8 mouse cellular contexts compared by ENCODE assay signal in genomic region chr11:75140431-75140830, GRCm38 (mm10). TPM values are rescaled to one million over a fixed set of nuclear protein-coding genes. Genes with fewer than 3 reads are reported as not detected.
A peak's percentile ranks its signal among the peaks of the same experiment; 100 is the strongest.
DNase-seq lines count a peak whose midpoint lies in the region; ATAC-seq and TF ChIP-seq lines count a peak whose summit lies in the region.

No protein-coding gene starts in this region.

- no peaks in the 10 kb centered on the region for H3K27me3 ChIP-seq in kidney, embryonic 15.5 days
- H3K27me3 ChIP-seq in embryonic facial prominence, embryonic 15.5 days: no peaks in the 10 kb centered on the region
- H3K27me3 ChIP-seq in hindbrain, postnatal 0 days (ENCODE audit: insufficient read depth, low read length): no peaks in the 10 kb centered on the region
- H3K27me3 ChIP-seq in cerebellum, adult 2 months (ENCODE audit: control insufficient read depth, insufficient read depth, low read length): no peaks in the 10 kb centered on the region

- no peak for ATAC-seq in kidney, embryonic 15.5 days (replicated peaks; ENCODE audit: low FRiP score)
- no peak for ATAC-seq in embryonic facial prominence, embryonic 15.5 days (ENCODE audit: insufficient number of reproducible peaks, low FRiP score, low TSS enrichment, low read depth)
- no peak for ATAC-seq in hindbrain, postnatal 0 days

- TF ChIP-seq CTCF in hindbrain, postnatal 0 days (IDR thresholded peaks at IDR 0.05; ENCODE audit: low read depth): no peak
- TF ChIP-seq CTCF in cerebellum, adult 2 months (IDR thresholded peaks at IDR 0.05; ENCODE audit: borderline replicate concordance, insufficient read depth, low read depth, low read length): no peak

- TF ChIP-seq POLR2A in cerebellum, adult 2 months (IDR thresholded peaks at IDR 0.05; ENCODE audit: borderline replicate concordance, insufficient read depth, low read length): no peak

- DNase-seq in kidney, adult 18-20 months: no peak
- no peak for DNase-seq in hindbrain, postnatal 0 days (ENCODE audit: low spot score)
- peak; percentile 56 for DNase-seq in lung, postnatal 36 days
- DNase-seq in left cerebral cortex, postnatal 4 days: no peak
- no peak for DNase-seq in cerebellum, adult 2 months
- no peak for DNase-seq in right cerebral cortex, postnatal 36 days (ENCODE audit: low spot score in 2 of 2)

- H3K4me2 ChIP-seq in kidney, embryonic 15.5 days: no peak overlapping the region
- no peak overlapping the region for H3K4me2 ChIP-seq in embryonic facial prominence, embryonic 15.5 days (replicated peaks)
- H3K4me2 ChIP-seq in hindbrain, postnatal 0 days (ENCODE audit: low read depth, low read length): no peak overlapping the region

- intact Hi-C loops in left cerebral cortex, postnatal 4 days (cut with DNase I): no loop called here

- no peak overlapping the region for H3K9ac ChIP-seq in kidney, embryonic 15.5 days
- no peak overlapping the region for H3K9ac ChIP-seq in embryonic facial prominence, embryonic 15.5 days
- no peak overlapping the region for H3K9ac ChIP-seq in hindbrain, postnatal 0 days (replicated peaks; ENCODE audit: low read length)

- WGBS in kidney, embryonic 15.5 days: 40% methylated on average over 5 of the region's 5 CpGs
- 52% methylated on average over 5 of the region's 5 CpGs for WGBS in embryonic facial prominence, embryonic 15.5 days
- WGBS in hindbrain, postnatal 0 days: 82% methylated on average over 5 of the region's 5 CpGs
- 79% methylated on average over 5 of the region's 5 CpGs for WGBS in cerebellum, adult 2 months

- peak overlapping the region; percentile 92 for H3K27ac ChIP-seq in kidney, embryonic 15.5 days
- peak overlapping the region; percentile 86 for H3K27ac ChIP-seq in embryonic facial prominence, embryonic 15.5 days (replicated peaks)
- 0 out of 2 replicates have a peak overlapping the region, but pooled peaks have one; percentile 21 for H3K27ac ChIP-seq in hindbrain, postnatal 0 days
- no peak overlapping the region for H3K27ac ChIP-seq in cerebellum, adult 2 months (ENCODE audit: insufficient read depth, low read length)

- no peak overlapping the region for H3K4me3 ChIP-seq in kidney, embryonic 15.5 days (replicated peaks)
- H3K4me3 ChIP-seq in embryonic facial prominence, embryonic 15.5 days (replicated peaks): no peak overlapping the region
- H3K4me3 ChIP-seq in hindbrain, postnatal 0 days (ENCODE audit: low read length): no peak overlapping the region
- no peak overlapping the region for H3K4me3 ChIP-seq in cerebellum, adult 2 months (replicated peaks; ENCODE audit: insufficient read depth, low read depth, low read length)

- H3K36me3 ChIP-seq in kidney, embryonic 15.5 days: peaks cover 31% of the 10 kb centered on the region
- peaks cover 23% of the 10 kb centered on the region for H3K36me3 ChIP-seq in embryonic facial prominence, embryonic 15.5 days
- peaks cover 26% of the 10 kb centered on the region for H3K36me3 ChIP-seq in hindbrain, postnatal 0 days (ENCODE audit: insufficient read depth, low read length)

- H3K4me1 ChIP-seq in kidney, embryonic 15.5 days: peaks cover 70% of the 10 kb centered on the region
- H3K4me1 ChIP-seq in embryonic facial prominence, embryonic 15.5 days: peaks cover 59% of the 10 kb centered on the region
- H3K4me1 ChIP-seq in hindbrain, postnatal 0 days (ENCODE audit: insufficient read depth, low read length): no peaks in the 10 kb centered on the region; the same call in 1 of the 2 replicates
- H3K4me1 ChIP-seq in cerebellum, adult 2 months (ENCODE audit: control insufficient read depth, insufficient read depth, low read length): peaks cover 18% of the 10 kb centered on the region

- H3K9me3 ChIP-seq in kidney, embryonic 15.5 days (replicated peaks): no peaks in the 10 kb centered on the region
- H3K9me3 ChIP-seq in embryonic facial prominence, embryonic 15.5 days (replicated peaks): no peaks in the 10 kb centered on the region
- no peaks in the 10 kb centered on the region for H3K9me3 ChIP-seq in hindbrain, postnatal 0 days (ENCODE audit: low read length)

RNA-seq across cellular contexts. Expression of gene Hic1, which starts 28.9 kb away (rescaled TPM):
- 24.3 and 25.9 TPM in 2 replicates for polyA plus RNA-seq in kidney, embryonic 15.5 days (2015; fragmentation: Nextera tagmentation; extraction: Ambion mirVana)
- polyA plus RNA-seq in embryonic facial prominence, embryonic 15.5 days (2015; fragmentation: Nextera tagmentation; extraction: Ambion mirVana): 17.7 and 19.8 TPM in 2 replicates
- 8.5 and 12.9 TPM in 2 replicates for total RNA-seq in hindbrain, postnatal 0 days (2014; rRNA removed)
- 1.7 TPM in 2 replicates for polyA plus RNA-seq in hindbrain, postnatal 0 days (2015; fragmentation: Nextera tagmentation; extraction: Ambion mirVana)
- total RNA-seq in left cerebral cortex, postnatal 4 days (2021): 1 to 10 TPM; 5.2 to 5.6 TPM
- polyA plus RNA-seq in cerebellum, adult 2 months (2012; rRNA removed): 3.0 and 3.7 TPM in 2 replicates

RNA-seq across cellular contexts. Expression of gene Ovca2, which starts 38.2 kb away (rescaled TPM):
- polyA plus RNA-seq in kidney, embryonic 15.5 days (2015; fragmentation: Nextera tagmentation; extraction: Ambion mirVana): 25.3 and 27.0 TPM in 2 replicates
- 23.8 and 25.1 TPM in 2 replicates for polyA plus RNA-seq in embryonic facial prominence, embryonic 15.5 days (2015; fragmentation: Nextera tagmentation; extraction: Ambion mirVana)
- 11.0 and 17.6 TPM in 2 replicates for total RNA-seq in hindbrain, postnatal 0 days (2014; rRNA removed)
- 11.7 and 15.7 TPM in 2 replicates for polyA plus RNA-seq in hindbrain, postnatal 0 days (2015; fragmentation: Nextera tagmentation; extraction: Ambion mirVana)
- total RNA-seq in left cerebral cortex, postnatal 4 days (2021): 10 to 100 TPM in 1 of 2 experiments, 1 to 10 TPM in 1; 9.2 to 11.2 TPM
- 15.3 and 16.3 TPM in 2 replicates for polyA plus RNA-seq in cerebellum, adult 2 months (2012; rRNA removed)

RNA-seq across cellular contexts. Expression of gene Dph1, which starts 50.6 kb away (rescaled TPM):
- polyA plus RNA-seq in kidney, embryonic 15.5 days (2015; fragmentation: Nextera tagmentation; extraction: Ambion mirVana): 24.6 and 26.3 TPM in 2 replicates
- polyA plus RNA-seq in embryonic facial prominence, embryonic 15.5 days (2015; fragmentation: Nextera tagmentation; extraction: Ambion mirVana): 20.5 and 21.0 TPM in 2 replicates
- 31.3 and 39.2 TPM in 2 replicates for total RNA-seq in hindbrain, postnatal 0 days (2014; rRNA removed)
- 13.5 and 13.6 TPM in 2 replicates for polyA plus RNA-seq in hindbrain, postnatal 0 days (2015; fragmentation: Nextera tagmentation; extraction: Ambion mirVana)
- total RNA-seq in left cerebral cortex, postnatal 4 days (2021): 10 to 100 TPM; 15.2 to 15.3 TPM
- 18.6 and 19.3 TPM in 2 replicates for polyA plus RNA-seq in cerebellum, adult 2 months (2012; rRNA removed)

RNA-seq across cellular contexts. Expression of gene Rtn4rl1, which starts 53.2 kb away (rescaled TPM):
- polyA plus RNA-seq in kidney, embryonic 15.5 days (2015; fragmentation: Nextera tagmentation; extraction: Ambion mirVana): 3.4 and 3.6 TPM in 2 replicates
- polyA plus RNA-seq in embryonic facial prominence, embryonic 15.5 days (2015; fragmentation: Nextera tagmentation; extraction: Ambion mirVana): 6.4 and 7.3 TPM in 2 replicates
- 13.0 and 13.4 TPM in 2 replicates for total RNA-seq in hindbrain, postnatal 0 days (2014; rRNA removed)
- 9.9 and 10.7 TPM in 2 replicates for polyA plus RNA-seq in hindbrain, postnatal 0 days (2015; fragmentation: Nextera tagmentation; extraction: Ambion mirVana)
- total RNA-seq in left cerebral cortex, postnatal 4 days (2021): 10 to 100 TPM; 31.6 to 35.4 TPM
- polyA plus RNA-seq in cerebellum, adult 2 months (2012; rRNA removed): 23.9 and 28.6 TPM in 2 replicates
